Mouse (Mus musculus) lung, postnatal 0 days (tissue): ENCODE measurements around the gene Olfr9.
"Not testable (repeated sequence)": the region's sequence is repeated elsewhere in the genome, so short reads cannot be mapped to it uniquely, and the experiment has no call there.

Source experiments
- CTCF ChIP-seq: IDR thresholded peaks from 2 replicates; pipeline ENCODE4 v1.5.1; 2016; ENCODE audit warnings: antibody characterized with exemption, mild to moderate bottlenecking
- EP300 ChIP-seq: IDR thresholded peaks from 2 replicates; pipeline ENCODE4 v1.6.1; 2016; ENCODE audit warnings: antibody characterized with exemption, mild to moderate bottlenecking, control low read depth

- not testable (repeated sequence) for TF ChIP-seq CTCF, EP300
These were observed at the start of gene Olfr9 for GRCm38 (mm10) chr10:128989131-128989530.
